Mouse (Mus musculus) hindbrain, postnatal 0 days (tissue): ENCODE data around the gene Cntrl. TPM values are rescaled to one million over a fixed set of nuclear protein-coding genes. Genes with fewer than 3 reads are reported as not detected.

Experiments
- ATAC-seq: fragments of 200-750 bp; cut with Nextera tagmentation; 2 replicates; pipeline ENCODE4 v1.8.0; 2017; ENCODE audit warnings: mild to moderate bottlenecking, moderate TSS enrichment, moderate library complexity
- DNase-seq: peaks from one replicate; pipeline ENCODE4 v3.0.0-alpha.2; 2015; ENCODE audit warnings: low spot score
- H3K27ac ChIP-seq: fragments of 300-500 bp; sonication (generic); 2 replicates; pipeline ENCODE4 v1.5.1; 2014; ENCODE audit warnings: mild to moderate bottlenecking
- H3K27me3 ChIP-seq: fragments of 300-500 bp; sonication (generic); 2 replicates; pipeline ENCODE4 v1.6.1; 2014; ENCODE audit warnings: low read length, mixed read lengths; ENCODE audit not compliant: insufficient read depth
- H3K36me3 ChIP-seq: fragments of 300-500 bp; sonication (generic); 2 replicates; pipeline ENCODE4 v1.6.1; 2014; ENCODE audit warnings: low read length, mixed read lengths; ENCODE audit not compliant: insufficient read depth
- H3K4me1 ChIP-seq: fragments of 300-500 bp; sonication (generic); 2 replicates; pipeline ENCODE4 v1.6.1; 2014; ENCODE audit warnings: antibody characterized with exemption, low read length, mixed read lengths; ENCODE audit not compliant: insufficient read depth
- H3K4me2 ChIP-seq: fragments of 300-500 bp; sonication (generic); 2 replicates; pipeline ENCODE4 v1.6.1; 2014; ENCODE audit warnings: low read depth, mild to moderate bottlenecking, low read length, moderate library complexity, mixed read lengths
- H3K4me3 ChIP-seq: fragments of 300-500 bp; sonication (generic); 2 replicates; pipeline ENCODE4 v1.5.1; 2014; ENCODE audit warnings: low read length
- H3K9ac ChIP-seq: fragments of 300-500 bp; sonication (generic); replicated peaks from 2 replicates; pipeline ENCODE4 v1.6.1; 2014; ENCODE audit warnings: mild to moderate bottlenecking, low read length, moderate library complexity, mixed read lengths
- H3K9me3 ChIP-seq: fragments of 300-500 bp; sonication (generic); 2 replicates; pipeline ENCODE4 v1.6.1; 2016; ENCODE audit warnings: low read length, mixed read lengths
- CTCF ChIP-seq: IDR thresholded peaks from 2 replicates; pipeline ENCODE4 v1.5.1; 2016; ENCODE audit warnings: antibody characterized with exemption, control low read depth, low read depth
- WGBS: fragments of 180-500 bp; shearing (Covaris S2); extraction: QIAGEN DNeasy Blood & Tissue Kit; methylation state at CpG from one replicate; pipeline ENCODE4 v1.1.7; 2014; 5-methylcytosine and 5-hydroxymethylcytosine counted together
- polyA plus RNA-seq: library from polyadenylated mRNA; unstranded; fragments of >200 nt; fragmentation: Nextera tagmentation; extraction: Ambion mirVana; gene quantifications from 2 replicates; pipeline ENCODE4 v1.2.1, GENCODE M21; 2015
- total RNA-seq: library from RNA; depleted of rRNA; stranded (reverse); fragments of >200 nt; gene quantifications from 2 replicates; pipeline ENCODE4 v1.2.3, GENCODE M21; 2014

Gene Cntrl
- total and polyA plus RNA-seq, 2 experiments from 2014 or later: 9.0 to 10.5 TPM

GRCm38 (mm10) chr2:35157836-35158235, 48.5 kb downstream of the Cntrl start:
- Histone ChIP-seq H3K4me1 (no peaks in the 10 kb centered on the region), H3K4me3 (no peak overlapping the region), H3K36me3 (peaks cover 60% of the 10 kb centered on the region), H3K27me3 (no peaks in the 10 kb centered on the region), H3K9me3 (no peaks in the 10 kb centered on the region), H3K9ac (no peak overlapping the region), H3K4me2 (no peak overlapping the region), H3K27ac (no peak overlapping the region)
- ATAC-seq: no peak
- WGBS: 91% methylated on average over 7 of the region's 7 CpGs
- no peak for TF ChIP-seq CTCF
- DNase-seq: no peak

DNA sequence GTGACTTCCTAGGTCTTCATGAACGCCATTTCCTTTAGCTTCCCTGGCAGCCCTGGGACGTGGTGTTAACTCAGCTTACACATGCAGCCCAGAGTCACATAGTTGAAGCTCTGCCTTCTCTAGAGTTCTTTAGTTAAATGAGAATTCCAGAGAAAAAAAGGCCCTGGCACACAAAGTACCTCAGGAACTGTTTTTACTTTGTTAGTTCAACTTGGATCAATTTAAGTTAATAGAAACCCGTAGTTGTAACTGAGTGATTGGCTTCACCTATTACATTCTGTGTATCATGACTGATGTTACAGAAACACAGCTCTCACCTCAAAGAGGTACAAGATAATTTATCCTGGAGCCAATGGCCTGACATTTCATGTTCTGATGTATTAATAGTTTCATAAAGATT, 49.1 kb downstream of the Cntrl start:
- WGBS: 80% methylated on average over 3 of the region's 3 CpGs
- H3K27me3 ChIP-seq: no peaks in the 10 kb centered on the region
- no peak for TF ChIP-seq CTCF
- H3K4me1 ChIP-seq: no peaks in the 10 kb centered on the region
- H3K9ac ChIP-seq: no peak overlapping the region
- H3K4me3 ChIP-seq: no peak overlapping the region
- H3K9me3 ChIP-seq: no peaks in the 10 kb centered on the region
- no peak overlapping the region for H3K27ac ChIP-seq
- peaks cover 65% of the 10 kb centered on the region for H3K36me3 ChIP-seq
- ATAC-seq (no peak), DNase-seq (no peak)
- H3K4me2 ChIP-seq: no peak overlapping the region

DNA sequence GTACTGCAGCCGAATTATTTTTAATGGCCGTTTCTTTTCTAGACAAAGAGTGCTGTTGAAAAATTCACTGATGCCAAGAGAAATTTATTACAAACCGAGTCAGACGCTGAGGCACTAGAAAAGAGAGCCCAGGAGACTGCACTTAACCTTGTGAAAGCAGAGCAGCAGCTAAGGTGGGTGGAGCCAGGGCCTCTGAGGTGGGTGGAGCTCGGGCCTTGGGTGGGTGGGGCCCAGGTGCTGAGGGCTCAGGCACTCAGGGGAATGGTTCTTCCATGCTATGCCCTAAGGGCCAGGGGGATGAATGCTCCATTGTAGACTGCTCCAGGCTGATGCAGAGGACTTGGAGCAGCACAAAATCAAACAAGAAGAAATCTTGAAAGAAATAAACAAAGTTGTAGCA, 50.9 kb downstream of the Cntrl start:
- ATAC-seq (no peak), DNase-seq (no peak)
- H3K4me1 ChIP-seq: no peaks in the 10 kb centered on the region
- H3K27me3 ChIP-seq: no peaks in the 10 kb centered on the region
- H3K36me3 ChIP-seq: peaks cover 57% of the 10 kb centered on the region
- H3K9ac ChIP-seq: no peak overlapping the region
- WGBS: 62% methylated on average over 5 of the region's 5 CpGs
- TF ChIP-seq CTCF: no peak
- H3K4me2 ChIP-seq: no peak overlapping the region
- H3K9me3 ChIP-seq: no peaks in the 10 kb centered on the region
- H3K27ac ChIP-seq: no peak overlapping the region
- no peak overlapping the region for H3K4me3 ChIP-seq

DNA sequence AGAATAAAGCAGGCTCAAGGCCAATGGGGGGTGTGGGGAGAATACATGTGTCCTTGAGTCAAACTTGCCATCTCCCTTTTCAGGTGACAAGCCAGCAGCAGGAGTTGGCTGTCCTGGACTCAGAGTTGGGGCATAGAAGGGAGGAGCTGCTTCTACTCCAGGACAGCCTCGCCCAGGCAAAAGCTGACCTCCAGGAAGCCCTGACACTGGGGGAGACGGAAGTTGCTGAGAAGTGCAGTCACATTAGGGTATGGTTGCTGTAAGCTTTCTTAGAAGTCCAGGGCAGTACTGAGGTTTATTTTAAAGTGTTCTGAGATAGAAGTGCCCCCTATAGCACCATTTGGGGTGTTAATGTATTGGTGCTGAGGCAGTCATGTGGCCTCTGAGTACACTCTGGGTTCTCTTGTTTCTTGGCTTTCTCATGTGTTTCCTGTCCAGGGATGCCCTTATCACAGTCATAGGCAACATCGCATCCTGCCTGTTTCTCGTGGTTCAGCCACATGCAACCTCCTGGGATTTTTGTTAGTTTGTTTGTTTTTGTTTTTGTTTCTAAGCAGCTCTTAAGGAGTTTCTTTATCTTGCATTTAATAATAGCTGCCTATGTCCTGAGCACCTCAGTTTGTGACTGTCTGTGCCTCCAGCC, 52.7 kb downstream of the Cntrl start:
- H3K36me3 ChIP-seq: peaks cover 56% of the 10 kb centered on the region
- DNase-seq: no peak
- no peaks in the 10 kb centered on the region for H3K4me1 ChIP-seq
- H3K27me3 ChIP-seq: no peaks in the 10 kb centered on the region
- TF ChIP-seq CTCF: no peak
- no peak overlapping the region for H3K9ac ChIP-seq
- 84% methylated on average over 4 of the region's 4 CpGs for WGBS
- H3K9me3 ChIP-seq: no peaks in the 10 kb centered on the region
- ATAC-seq: no peak
- H3K4me2 ChIP-seq: no peak overlapping the region
- H3K27ac ChIP-seq: no peak overlapping the region
- H3K4me3 ChIP-seq: no peak overlapping the region

DNA sequence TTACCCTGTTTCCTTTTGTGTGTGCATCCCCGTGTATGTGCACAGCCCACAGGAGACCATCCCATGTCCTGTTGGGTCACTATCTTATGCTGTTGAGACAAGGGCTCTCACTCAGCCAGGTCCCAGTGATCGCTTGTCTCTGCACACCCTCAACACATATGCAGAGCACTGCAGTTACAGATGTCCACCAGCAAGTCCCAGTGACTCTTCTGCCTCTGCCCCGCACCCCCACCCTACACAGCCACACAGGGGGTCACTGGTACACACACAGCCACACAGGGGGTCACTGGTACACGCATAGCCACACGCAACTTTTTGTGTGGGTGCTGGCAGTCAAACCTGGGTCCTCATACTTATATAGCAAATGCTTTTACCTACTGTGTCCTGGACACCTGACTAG, 54.1 kb downstream of the Cntrl start:
- no peak overlapping the region for H3K4me3 ChIP-seq
- H3K27ac ChIP-seq: no peak overlapping the region
- no peaks in the 10 kb centered on the region for H3K4me1 ChIP-seq
- WGBS: 96% methylated on average over 5 of the region's 5 CpGs
- DNase-seq (no peak), ATAC-seq (no peak)
- no peak overlapping the region for H3K9ac ChIP-seq
- peaks cover 53% of the 10 kb centered on the region for H3K36me3 ChIP-seq
- TF ChIP-seq CTCF: no peak
- H3K27me3 ChIP-seq: no peaks in the 10 kb centered on the region
- H3K9me3 ChIP-seq: no peaks in the 10 kb centered on the region
- H3K4me2 ChIP-seq: no peak overlapping the region

- Histone ChIP-seq H3K36me3 (peaks cover 56% of the 10 kb centered on the region), H3K4me3 (no peak overlapping the region), H3K4me1 (no peaks in the 10 kb centered on the region), H3K9ac (no peak overlapping the region), H3K27ac (no peak overlapping the region), H3K4me2 (no peak overlapping the region), H3K9me3 (no peaks in the 10 kb centered on the region), H3K27me3 (no peaks in the 10 kb centered on the region)
- DNase-seq (no peak), ATAC-seq (no peak)
- TF ChIP-seq CTCF: no peak
- WGBS: 93% methylated on average over 13 of the region's 13 CpGs
These were observed 56.1 kb downstream of the Cntrl start for GRCm38 (mm10) chr2:35165416-35165815.

- TF ChIP-seq CTCF: no peak
- DNase-seq: no peak
- Histone ChIP-seq H3K27me3 (no peaks in the 10 kb centered on the region), H3K4me1 (no peaks in the 10 kb centered on the region), H3K27ac (no peak overlapping the region), H3K9ac (no peak overlapping the region), H3K4me3 (no peak overlapping the region), H3K4me2 (no peak overlapping the region), H3K36me3 (peaks cover 65% of the 10 kb centered on the region), H3K9me3 (no peaks in the 10 kb centered on the region)
- WGBS: 91% methylated on average over 5 of the region's 5 CpGs
- no peak for ATAC-seq
These were observed 57.5 kb downstream of the Cntrl start for GRCm38 (mm10) chr2:35166816-35167215.
